Mouse (Mus musculus) monocyte, adult 5-6 weeks (primary cell): ENCODE results near the gene Hps4. TPM values are rescaled to one million over a fixed set of nuclear protein-coding genes. Genes with fewer than 3 reads are reported as not detected.

Source experiments
- ATAC-seq: fragments of 153-309, 156-312 bp; replicated peaks from 2 replicates; pipeline ENCODE4 v1.8.0; 2017; ENCODE audit warnings: mild to moderate bottlenecking; ENCODE audit not compliant: low TSS enrichment, insufficient number of reproducible peaks, severe bottlenecking, poor library complexity, low FRiP score
- total RNA-seq: library from RNA; stranded (forward); fragments of 200-1000, 200-491, 200-594 nt; gene quantifications from 3 replicates; pipeline ENCODE4 v1.2.3, GENCODE M21; 2017

Gene Hps4
- total RNA-seq, 1 experiment from 2014 or later = 14.4 TPM

DNA sequence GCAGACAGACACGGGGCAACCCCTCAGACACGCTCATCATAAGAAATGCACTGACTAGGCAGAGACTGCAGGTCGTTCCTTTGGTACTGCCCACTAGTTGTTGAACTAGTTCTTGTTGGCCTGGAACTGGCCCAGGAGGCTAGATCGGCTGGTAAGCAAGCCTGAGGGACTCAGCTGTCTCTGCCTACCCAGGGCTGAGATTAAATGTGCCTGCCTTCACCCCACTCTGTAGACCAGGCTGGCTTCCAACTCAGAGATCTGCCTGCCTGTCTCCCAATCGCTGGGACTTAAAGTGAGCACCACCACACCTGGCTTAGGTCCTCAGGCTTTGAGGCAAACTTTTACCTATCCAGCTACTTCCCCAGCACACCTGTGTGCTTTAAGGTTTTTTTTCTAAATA is 22.5 kb upstream of the Hps4 start:
- no peak for ATAC-seq

DNA sequence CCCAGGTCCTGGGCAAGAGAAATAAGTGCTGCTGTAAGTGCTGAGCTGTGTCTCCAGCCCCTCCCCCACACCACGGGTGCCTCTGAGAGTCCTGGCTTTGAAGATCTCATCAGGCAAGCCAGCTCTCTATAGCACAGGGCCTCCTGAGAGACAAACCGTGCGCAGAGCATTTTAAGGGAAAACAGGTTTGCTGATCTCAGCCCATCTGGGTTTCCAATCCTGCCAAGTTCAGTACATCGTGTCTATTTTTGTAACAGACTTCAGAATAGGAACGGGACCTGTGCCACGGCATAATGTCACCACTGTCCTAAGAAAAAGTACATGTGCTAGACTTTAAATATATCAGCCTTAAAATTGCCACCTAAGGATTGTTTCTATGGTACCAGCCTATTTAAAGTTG is 21.9 kb upstream of the Hps4 start:
- ATAC-seq = no peak

DNA sequence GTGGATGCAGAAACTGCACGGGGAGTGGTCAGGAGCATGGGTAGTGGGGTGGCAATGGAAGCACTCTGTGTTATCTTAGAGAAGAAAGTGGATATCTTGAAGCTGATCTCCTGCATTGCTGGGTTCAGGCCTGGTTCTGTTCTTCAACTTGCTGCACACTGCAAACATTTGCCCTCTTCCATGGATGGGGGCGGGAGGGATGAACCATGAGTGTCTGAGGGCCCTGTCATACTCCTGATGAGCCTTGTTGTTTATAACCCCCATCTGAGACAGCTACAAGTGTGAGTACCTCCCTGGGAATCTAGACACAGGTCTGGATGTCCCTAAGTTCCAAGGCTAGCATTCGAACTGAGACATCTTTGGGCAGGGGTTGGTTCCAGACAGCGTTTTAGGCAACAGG is 21.5 kb upstream of the Hps4 start:
- ATAC-seq = no peak

DNA sequence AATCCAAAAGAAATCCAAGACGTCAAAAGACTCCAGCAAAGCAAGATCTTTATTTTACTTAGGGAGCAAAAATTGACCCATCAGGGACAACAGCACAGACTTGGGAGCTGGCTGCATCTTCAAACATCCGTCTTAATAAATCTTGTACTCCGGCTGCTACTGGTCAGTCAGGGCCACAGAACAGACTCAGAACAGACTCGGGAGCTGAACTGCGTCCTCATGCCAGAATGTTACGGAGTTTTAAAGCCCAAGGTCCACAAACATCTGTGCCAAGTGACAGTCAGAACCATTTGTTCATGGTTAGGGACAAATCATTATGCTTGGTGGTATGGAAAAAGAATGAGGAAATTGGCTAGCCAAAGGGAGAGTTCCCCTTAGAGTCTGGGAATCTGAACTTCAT is 19.6 kb upstream of the Hps4 start:
- ATAC-seq = no peak

DNA sequence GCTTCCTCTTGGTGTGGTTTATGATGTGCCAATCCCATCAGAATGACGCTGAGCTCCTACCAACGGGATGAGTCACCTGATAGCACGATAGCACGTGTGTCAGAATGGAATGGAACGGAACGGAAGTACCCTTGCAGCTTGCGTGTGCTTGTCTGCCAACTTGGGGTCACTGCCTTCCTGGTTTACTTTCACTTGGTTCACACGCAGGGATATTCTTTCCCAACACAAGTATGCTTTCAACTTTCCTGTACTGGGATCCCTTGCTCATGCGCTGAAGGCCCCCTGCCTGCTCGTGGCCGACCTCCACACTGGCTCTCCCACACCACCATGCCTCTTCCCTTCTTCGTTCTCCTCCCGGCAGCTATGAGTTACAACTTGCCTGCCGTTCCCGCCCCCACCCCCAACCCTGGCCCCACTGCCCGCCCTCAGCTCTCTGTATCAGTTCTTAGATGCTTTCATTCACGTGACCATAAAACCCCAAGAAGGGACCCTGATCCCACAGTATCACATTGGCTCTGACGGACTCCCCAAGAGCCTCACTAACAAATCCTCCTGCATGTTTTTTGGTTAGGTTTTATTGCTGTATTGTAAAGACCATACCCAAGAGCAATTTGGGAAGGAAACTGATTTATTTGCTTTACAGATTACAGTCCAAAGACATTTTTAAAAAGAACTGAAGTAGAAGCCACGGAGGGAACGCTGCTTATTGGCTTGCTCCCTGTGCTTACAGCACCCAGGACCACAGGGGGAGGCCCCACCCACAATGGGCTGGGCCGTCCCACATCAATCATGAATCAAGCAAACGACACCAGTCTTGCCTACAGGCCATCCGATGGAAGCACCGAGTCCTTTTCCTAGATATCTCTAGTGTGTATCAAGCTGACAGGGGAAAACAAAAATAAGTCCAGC is 18.0 kb upstream of the Hps4 start:
- peak; percentile 76 for ATAC-seq

DNA sequence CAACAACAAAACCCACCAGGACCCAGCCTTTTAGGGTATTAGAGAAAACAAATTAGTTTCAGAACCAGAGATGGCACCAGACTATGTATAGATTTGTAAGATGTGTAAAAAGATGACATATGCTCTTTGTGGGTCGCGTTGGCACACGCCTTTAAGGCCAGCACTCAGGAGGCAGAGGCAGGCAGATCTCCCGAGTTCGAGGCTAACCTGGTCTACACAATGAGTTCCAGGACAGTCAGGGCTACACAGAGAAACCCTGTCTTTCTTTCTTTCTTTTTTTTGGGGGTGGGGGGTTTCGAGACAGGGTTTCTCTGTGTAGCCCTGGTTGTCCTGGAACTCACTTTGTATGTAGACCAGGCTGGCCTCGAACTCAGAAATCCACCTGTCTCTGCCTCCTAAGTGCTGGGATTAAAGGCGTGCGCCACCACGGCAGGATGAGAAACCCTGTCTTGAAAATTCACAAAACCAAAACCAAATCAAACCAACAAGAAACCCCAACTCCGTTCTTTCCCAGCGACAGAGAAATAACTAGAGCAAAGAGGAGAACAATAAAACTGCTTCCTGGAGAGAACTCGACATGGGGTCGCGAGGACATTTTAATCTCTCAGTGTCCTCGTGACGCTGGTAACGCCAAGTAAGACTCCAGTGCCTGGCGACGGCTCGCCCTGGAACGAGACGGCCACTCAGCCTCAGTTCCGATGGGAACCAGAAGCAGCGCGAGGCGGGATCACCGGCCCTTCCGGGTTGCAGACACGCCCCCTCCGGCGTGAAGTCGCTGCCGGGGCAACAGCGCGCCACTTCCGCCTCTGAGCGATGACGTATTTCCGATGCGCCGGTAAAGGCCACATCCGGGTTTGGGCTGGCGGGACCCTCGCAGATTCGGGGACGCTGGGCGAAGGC is 17.1 kb upstream of the Hps4 start, which contains the start of gene Tfip11:
Tfip11 (plus strand) TSS at position 813 of the 900 bp plus-strand sequence.
- peak; percentile 75 for ATAC-seq

DNA sequence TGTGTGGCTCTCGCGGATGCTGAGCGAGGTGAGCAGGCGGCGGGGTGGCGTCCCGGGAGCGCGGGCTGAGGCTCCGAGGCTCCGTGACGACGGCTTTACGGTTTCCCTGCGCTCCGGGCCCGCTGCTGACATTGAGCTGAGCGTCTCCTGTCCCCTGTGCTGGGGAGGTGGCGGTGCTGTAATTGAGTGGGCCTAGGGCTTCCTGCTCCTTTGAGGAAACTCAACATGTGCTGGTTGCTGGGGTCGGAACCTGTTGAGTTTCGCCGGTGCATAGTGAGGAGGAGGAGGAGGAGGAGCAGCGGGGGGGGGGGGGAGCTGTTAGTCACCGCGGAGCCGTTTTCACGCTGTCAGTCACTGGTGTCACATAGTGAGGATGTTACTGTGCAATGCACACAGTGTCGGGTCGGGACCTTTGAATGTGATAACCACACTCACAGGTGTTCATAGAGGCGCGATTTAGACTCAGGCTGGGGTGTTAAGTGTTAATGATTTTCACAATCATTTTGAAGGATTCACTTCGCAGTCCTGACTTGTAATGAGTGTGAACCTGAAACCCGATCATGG is 16.4 kb upstream of the Hps4 start:
- no peak for ATAC-seq

DNA sequence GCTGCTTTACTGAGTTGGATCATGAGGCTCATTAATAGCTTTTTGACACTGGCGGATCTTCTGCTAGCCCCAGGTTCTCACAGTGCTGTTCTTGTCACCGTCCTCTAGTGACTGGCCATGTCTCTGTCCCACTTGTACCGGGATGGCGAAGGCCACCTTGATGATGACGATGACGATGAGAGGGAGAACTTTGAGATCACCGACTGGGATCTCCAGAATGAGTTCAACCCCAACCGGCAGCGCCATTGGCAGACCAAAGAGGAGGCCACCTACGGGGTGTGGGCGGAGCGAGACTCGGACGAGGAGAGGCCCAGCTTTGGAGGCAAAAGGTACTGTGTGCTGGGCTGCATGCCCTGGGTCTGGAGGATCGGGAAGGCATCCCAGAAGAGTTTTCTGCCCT is 15.0 kb upstream of the Hps4 start:
- no peak for ATAC-seq

DNA sequence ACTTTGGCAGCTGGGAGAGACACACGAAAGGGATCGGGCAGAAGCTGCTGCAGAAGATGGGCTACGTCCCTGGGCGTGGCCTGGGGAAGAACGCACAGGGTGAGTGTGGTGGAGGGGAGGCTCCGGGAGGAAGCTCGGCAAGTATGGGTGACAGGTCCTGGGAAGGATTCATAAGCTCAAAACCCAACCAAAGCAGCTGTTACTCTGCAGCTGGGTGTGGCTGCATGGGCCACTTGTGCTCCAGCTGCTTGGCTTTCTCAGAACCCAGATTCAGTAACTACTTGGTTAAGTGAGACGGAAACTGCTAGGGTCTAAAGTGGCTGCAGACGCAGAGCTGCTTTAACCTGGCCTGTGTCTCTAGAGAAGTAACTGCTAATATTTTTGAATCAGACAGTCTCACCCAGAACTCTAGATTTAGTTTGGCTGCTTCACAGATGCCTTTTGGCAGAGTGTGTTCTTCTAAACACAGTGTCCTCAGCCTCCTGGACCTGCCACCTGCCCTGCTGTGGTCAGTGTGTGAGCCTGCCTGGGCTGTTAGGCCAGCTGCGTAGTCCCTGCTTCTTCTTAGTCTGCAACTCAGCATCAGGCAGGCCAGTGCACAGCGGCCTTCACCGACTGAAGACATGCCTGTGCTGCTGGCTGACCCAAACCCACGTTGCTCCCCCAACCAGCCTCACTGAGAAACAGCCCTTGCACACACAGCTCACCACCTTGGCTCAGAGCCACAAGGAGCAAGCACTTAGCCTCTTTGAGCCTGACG is 12.9 kb upstream of the Hps4 start:
- ATAC-seq = no peak

DNA sequence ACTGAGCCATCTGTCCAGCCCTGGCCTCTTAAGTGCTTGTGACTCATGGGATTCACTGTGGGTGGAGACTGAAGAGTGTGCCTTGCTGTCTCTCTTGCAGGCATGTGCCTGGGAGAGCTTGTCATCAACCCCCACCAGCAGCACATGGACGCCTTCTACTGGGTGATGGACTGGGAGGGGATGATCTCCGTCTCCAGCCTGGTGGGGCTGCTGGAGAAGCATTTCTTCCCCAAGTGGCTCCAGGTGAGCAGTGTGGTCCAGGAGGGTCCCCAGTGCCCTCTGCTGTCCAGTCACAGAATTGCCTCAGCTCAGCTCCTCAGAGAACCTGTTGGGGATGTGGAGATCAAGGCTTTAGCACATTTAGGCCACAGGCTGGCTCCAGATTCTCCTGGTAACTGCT is 7.4 kb upstream of the Hps4 start:
- peak; percentile 36; the same call in 1 of the 2 replicates for ATAC-seq

DNA sequence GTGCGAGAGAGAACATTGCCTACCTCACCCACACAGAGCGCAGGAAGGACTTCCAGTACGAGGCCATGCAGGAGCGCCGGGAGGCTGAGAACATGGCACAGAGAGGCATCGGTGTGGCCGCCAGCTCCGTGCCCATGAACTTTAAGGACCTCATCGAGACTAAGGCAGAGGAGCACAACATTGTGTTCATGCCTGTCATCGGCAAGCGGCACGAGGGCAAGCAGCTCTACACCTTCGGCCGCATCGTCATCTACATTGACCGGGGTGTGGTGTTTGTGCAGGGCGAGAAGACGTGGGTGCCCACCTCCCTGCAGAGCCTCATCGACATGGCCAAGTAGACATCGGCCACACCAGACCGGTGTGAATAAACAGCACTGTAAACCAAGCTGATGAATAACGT is 5.9 kb upstream of the Hps4 start:
- no peak for ATAC-seq

DNA sequence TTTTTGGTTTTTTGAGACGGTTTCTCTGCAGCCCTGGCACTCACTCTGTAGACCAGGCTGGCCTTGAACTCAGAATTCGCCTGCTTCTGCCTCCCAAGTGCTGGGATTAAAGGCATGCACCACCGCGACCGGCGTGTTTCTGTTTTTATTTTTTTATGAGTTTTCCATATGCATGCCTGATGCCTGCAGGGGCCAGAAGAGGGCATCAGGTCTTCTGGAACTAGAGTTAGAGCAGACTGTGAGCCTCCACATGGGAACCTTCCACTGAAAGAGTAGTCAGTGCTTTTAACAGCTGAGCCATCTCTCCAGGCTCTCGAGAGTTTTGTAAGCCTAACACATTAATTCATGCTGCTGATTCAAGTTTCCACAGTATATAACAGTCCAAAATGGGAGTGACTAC is 3.7 kb upstream of the Hps4 start:
- no peak for ATAC-seq

DNA sequence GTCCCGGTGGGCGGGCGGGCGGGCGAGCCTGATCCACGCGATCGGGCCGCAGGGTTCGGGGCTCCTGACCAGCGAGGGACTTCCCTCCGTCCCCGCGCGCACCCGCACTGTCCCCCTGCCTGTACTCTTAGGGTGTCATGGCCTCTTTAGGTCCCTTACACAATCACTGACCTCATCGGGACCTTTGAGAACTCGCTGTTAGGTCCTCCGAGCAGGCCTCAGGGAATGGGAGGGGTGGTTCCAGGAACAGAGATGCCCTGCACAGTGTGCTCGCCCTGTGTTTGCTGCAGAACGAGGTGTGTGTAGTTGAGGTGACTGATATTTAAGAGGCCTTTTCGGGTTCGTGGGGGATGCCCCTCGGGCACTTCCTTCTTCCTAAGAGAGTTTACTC is 317 bp downstream of the Hps4 start:
- peak; percentile 60 for ATAC-seq

DNA sequence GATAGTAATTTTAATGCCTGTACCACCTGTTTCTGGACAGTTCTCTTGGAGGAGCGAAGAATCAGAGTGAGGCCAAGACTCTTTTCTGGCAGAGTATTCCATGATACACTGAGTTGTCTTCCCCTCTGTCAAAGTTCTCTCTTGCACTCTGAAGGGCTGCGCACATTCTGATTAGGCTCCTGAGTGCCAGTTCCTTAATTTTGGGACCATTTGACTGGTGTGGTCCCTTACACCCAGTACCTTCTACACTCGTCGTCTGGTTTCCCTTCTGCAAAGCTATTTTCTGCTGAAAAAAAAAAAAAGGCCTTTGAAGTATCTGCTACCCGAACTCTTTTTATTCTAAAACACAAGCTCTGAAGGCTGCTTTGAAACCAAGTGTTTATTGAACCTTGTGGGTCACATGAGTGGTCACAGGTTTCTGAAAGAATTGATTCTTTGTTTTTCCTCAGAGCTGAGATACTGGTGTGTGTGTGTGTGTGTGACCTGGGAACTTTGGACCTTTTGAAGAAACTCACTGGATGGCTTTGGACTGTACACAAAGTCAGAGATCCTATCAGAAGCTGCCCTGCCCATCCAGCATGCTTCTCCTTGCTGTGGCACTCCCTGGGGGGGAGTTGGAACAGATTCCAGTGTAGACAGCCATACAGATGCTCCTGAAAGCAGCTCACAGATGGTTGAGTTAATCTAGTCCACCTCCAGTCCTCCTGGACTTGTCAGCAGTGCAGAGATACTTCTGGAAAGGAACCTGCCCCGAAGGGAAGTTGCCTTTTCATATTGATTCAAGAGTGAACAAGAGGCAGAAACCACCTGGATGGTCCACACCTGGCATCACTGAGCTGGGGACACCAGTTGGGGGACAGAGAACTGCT is 1.4 kb downstream of the Hps4 start:
- ATAC-seq = no peak

DNA sequence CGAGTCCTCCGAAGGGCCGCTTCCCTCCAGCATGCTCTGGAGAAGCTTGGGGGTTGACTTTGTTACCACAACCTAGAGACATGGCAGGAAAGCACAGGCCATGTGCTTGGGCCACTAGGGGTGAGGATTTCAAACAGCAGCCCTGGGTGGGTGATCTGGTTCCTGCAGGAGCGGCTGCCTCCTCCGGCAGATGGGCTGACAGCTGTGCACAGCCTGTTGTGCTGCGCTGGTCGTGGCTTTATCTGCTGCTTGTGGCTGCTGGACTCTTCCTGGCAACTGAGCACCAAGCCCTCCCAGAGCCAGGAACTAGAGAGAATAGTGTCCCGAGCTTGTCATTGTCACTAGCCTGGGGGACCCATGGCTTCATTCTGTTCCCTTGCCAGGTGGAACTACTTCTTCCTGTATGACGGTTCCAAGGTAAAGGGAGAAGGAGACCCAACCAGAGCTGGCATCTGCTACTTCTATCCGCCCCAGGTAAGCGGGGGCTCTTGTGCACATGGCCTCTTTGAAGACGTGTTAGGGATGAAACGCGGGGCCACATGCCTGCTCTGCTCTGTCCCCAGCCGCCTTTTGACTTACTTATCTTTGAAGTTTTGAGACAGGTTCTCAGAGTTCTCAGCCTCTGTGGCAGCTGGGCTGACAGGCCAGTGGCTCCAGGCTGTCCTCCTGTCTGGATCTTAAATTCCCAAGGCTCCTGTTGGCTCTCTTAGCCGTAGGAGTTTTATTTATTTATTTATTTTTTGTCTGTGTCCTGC is 3.5 kb downstream of the Hps4 start:
- no peak for ATAC-seq

DNA sequence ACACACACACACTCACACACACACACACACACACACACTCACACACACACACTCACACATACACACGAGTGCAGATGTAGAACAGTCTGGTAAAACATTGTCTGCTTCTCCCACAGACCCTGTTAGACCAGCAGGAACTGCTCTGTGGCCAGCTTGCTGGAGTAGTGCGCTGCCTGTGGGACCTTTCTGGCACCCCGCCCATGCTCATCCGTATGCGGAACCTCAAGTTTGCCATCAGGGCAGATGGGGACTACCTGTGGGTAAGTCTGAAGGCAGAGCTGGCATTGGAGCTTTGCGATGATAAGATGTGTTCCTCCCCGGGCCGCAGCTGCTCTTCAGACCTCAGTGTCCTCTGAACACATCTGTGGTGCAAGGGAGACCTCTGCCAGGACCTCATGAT is 6.3 kb downstream of the Hps4 start:
- no peak for ATAC-seq

DNA sequence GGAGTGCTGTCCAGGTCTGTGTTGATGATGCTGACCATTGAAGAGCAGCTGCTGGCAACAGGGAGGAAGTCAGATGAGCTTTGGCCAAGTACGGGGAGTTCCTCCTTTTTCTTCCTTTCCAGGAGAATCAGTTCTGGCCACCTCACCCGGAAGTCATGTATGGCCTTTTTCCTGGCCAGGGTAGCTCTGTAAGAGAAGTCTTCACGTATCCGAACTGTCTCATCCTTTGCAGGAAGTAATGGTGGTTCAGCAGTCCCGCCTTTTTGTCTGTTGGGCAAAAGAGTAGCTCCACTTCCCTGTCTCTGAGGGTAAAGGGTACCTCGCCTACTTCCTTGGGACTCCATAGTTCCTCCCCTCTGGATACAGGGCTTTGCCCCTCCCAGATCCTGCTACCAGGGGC is 12.6 kb downstream of the Hps4 start:
- peak; percentile 24; the same call in 1 of the 2 replicates for ATAC-seq
